Mouse (Mus musculus): ENCODE results near the gene Hsh2d.

GRCm38 (mm10) chr8:72183554-72184202 is 5.8 kb upstream of the Hsh2d start:
- TF ChIP-seq GATA1 (IDR thresholded peaks at IDR 0.05; ENCODE audit: low read length), result no peak
- no peak; the same call in 2 of the 3 replicates for TF ChIP-seq TAL1 (IDR thresholded peaks at IDR 0.05; ENCODE audit: low read length)

All from erythroblast, embryonic 14.5 days (primary cell).